Mouse (Mus musculus) embryonic facial prominence, embryonic 13.5 days (tissue): ENCODE data around the gene Tmem95. TPM values are rescaled to one million over a fixed set of nuclear protein-coding genes. Genes with fewer than 3 reads are reported as not detected.

Experiments used
- ATAC-seq: fragments of 200-750 bp; cut with Nextera tagmentation; 2 replicates; pipeline ENCODE4 v1.8.0; 2017; ENCODE audit warnings: low read depth; ENCODE audit not compliant: insufficient number of reproducible peaks, insufficient read depth, low FRiP score, low TSS enrichment
- H3K27ac ChIP-seq: fragments of 300-500 bp; sonication (generic); 2 replicates; pipeline ENCODE4 v1.5.1; 2015; ENCODE audit warnings: moderate library complexity, mild to moderate bottlenecking, inconsistent platforms
- H3K27me3 ChIP-seq: fragments of 300-500 bp; sonication (generic); 2 replicates; pipeline ENCODE4 v1.6.1; 2015; ENCODE audit warnings: mild to moderate bottlenecking, inconsistent platforms
- H3K36me3 ChIP-seq: fragments of 300-500 bp; sonication (generic); 2 replicates; pipeline ENCODE4 v1.6.1; 2015; ENCODE audit warnings: mild to moderate bottlenecking, inconsistent platforms
- H3K4me1 ChIP-seq: fragments of 300-500 bp; sonication (generic); 2 replicates; pipeline ENCODE4 v1.6.1; 2015; ENCODE audit warnings: inconsistent platforms
- H3K4me2 ChIP-seq: fragments of 300-500 bp; sonication (generic); 2 replicates; pipeline ENCODE4 v1.6.1; 2015; ENCODE audit warnings: moderate library complexity, mild to moderate bottlenecking, inconsistent platforms
- H3K4me3 ChIP-seq: fragments of 300-500 bp; sonication (generic); 2 replicates; pipeline ENCODE4 v1.5.1; 2015; ENCODE audit warnings: mild to moderate bottlenecking, inconsistent platforms
- H3K9ac ChIP-seq: fragments of 300-500 bp; sonication (generic); 2 replicates; pipeline ENCODE4 v1.6.1; 2015; ENCODE audit warnings: mild to moderate bottlenecking, inconsistent platforms
- H3K9me3 ChIP-seq: fragments of 300-500 bp; sonication (generic); 2 replicates; pipeline ENCODE4 v1.6.1; 2016; ENCODE audit warnings: inconsistent platforms
- WGBS: fragments of 180-500 bp; shearing (Covaris S2); methylation state at CpG from one replicate; pipeline ENCODE4 v1.1.7; 2015; ENCODE audit warnings: mixed read lengths; 5-methylcytosine and 5-hydroxymethylcytosine counted together
- polyA plus RNA-seq: library from polyadenylated mRNA; unstranded; fragments of >200 nt; fragmentation: Nextera tagmentation; extraction: Ambion mirVana; gene quantifications from 2 replicates; pipeline ENCODE4 v1.2.1, GENCODE M21; 2015

The Tmem95 gene
- polyA plus RNA-seq = not detected in 2 replicates

- 80% methylated on average over 11 of the region's 11 CpGs for WGBS
- Histone ChIP-seq H3K4me1 (peaks cover 62% of the 10 kb centered on the region), H3K27me3 (no peaks in the 10 kb centered on the region), H3K4me2 (peak within 1 kb of the TSS; percentile 88), H3K36me3 (no peaks in the 10 kb centered on the region), H3K27ac (peak within 1 kb of the TSS; percentile 91), H3K9ac (peak within 1 kb of the TSS; percentile 49), H3K9me3 (no peaks in the 10 kb centered on the region), H3K4me3 (peak within 1 kb of the TSS; percentile 23)
- ATAC-seq = no peak
Measured at GRCm38 (mm10) chr11:69877878-69878277, at the start of gene Tmem95. Gene Tmem95 (minus strand): TSS chr11:69878018.

GRCm38 (mm10) chr11:69927501-69927900 lies 49.7 kb upstream of the Tmem95 start:
- H3K4me2 ChIP-seq = no peak overlapping the region
- no peaks in the 10 kb centered on the region for H3K36me3 ChIP-seq
- peaks cover 4% of the 10 kb centered on the region; the same call in 1 of the 2 replicates for H3K4me1 ChIP-seq
- no peaks in the 10 kb centered on the region for H3K9me3 ChIP-seq
- 93% methylated on average over 2 of the region's 2 CpGs for WGBS
- no peak for ATAC-seq
- H3K4me3 ChIP-seq = no peak overlapping the region
- H3K27me3 ChIP-seq = no peaks in the 10 kb centered on the region
- no peak overlapping the region for H3K9ac ChIP-seq
- no peak overlapping the region for H3K27ac ChIP-seq

GRCm38 (mm10) chr11:69922796-69923195 lies 45.0 kb upstream of the Tmem95 start:
- Histone ChIP-seq H3K9me3 (no peaks in the 10 kb centered on the region), H3K27me3 (no peaks in the 10 kb centered on the region), H3K36me3 (peaks cover 13% of the 10 kb centered on the region), H3K4me3 (peak overlapping the region; percentile 92; the same call in 1 of the 2 replicates), H3K4me2 (peak overlapping the region; percentile 64; the same call in 1 of the 2 replicates), H3K9ac (peak overlapping the region; percentile 59; the same call in 1 of the 2 replicates), H3K4me1 (peaks cover 22% of the 10 kb centered on the region), H3K27ac (peak overlapping the region; percentile 99; the same call in 1 of the 2 replicates)
- ATAC-seq = no peak
- WGBS = 60% methylated on average over 3 of the region's 3 CpGs

GRCm38 (mm10) chr11:69922012-69922756 lies 44.4 kb upstream of the Tmem95 start:
- peaks cover 25% of the 10 kb centered on the region for H3K4me1 ChIP-seq
- 2% methylated on average over 12 of the region's 12 CpGs for WGBS
- H3K27me3 ChIP-seq = no peaks in the 10 kb centered on the region
- peak overlapping the region; percentile 64 for H3K4me2 ChIP-seq
- H3K9me3 ChIP-seq = no peaks in the 10 kb centered on the region
- peaks cover 19% of the 10 kb centered on the region for H3K36me3 ChIP-seq
- H3K4me3 ChIP-seq = peak overlapping the region; percentile 92
- peak overlapping the region; percentile 99 for H3K27ac ChIP-seq
- H3K9ac ChIP-seq = peak overlapping the region; percentile 78
- no peak for ATAC-seq

- Histone ChIP-seq H3K4me2 (peak within 1 kb of the TSS; percentile 68), H3K4me1 (peaks cover 26% of the 10 kb centered on the region)
- ATAC-seq = peak; percentile 96
Measured at GRCm38 (mm10) chr11:69921114-69922011, 43.5 kb upstream of the Tmem95 start, which contains the start of gene Eif5a. Gene Eif5a (minus strand): TSS chr11:69921958.

GRCm38 (mm10) chr11:69920266-69921031 lies 42.6 kb upstream of the Tmem95 start:
- Histone ChIP-seq H3K27ac (peak overlapping the region; percentile 92), H3K4me1 (peaks cover 35% of the 10 kb centered on the region), H3K27me3 (no peaks in the 10 kb centered on the region), H3K4me2 (peak overlapping the region; percentile 68), H3K4me3 (peak overlapping the region; percentile 92), H3K9me3 (no peaks in the 10 kb centered on the region), H3K36me3 (peaks cover 36% of the 10 kb centered on the region), H3K9ac (peak overlapping the region; percentile 97)
- ATAC-seq = 0 out of 2 replicates have a peak, but pooled peaks have one; percentile 4
- WGBS = under 1% methylated on average over 64 of the region's 65 CpGs

More at GRCm38 (mm10) chr11:69921114-69922011, 43.5 kb upstream of the Tmem95 start, which contains the start of gene Eif5a:
- Histone ChIP-seq H3K4me3 (peak within 1 kb of the TSS; percentile 92), H3K36me3 (peaks cover 27% of the 10 kb centered on the region), H3K9ac (peak within 1 kb of the TSS; percentile 97), H3K9me3 (no peaks in the 10 kb centered on the region), H3K27ac (peak within 1 kb of the TSS; percentile 99), H3K27me3 (no peaks in the 10 kb centered on the region)
- WGBS = under 1% methylated on average over 78 of the region's 78 CpGs

- Histone ChIP-seq H3K4me2 (peak overlapping the region; percentile 68), H3K36me3 (peaks cover 43% of the 10 kb centered on the region), H3K9me3 (no peaks in the 10 kb centered on the region), H3K4me3 (peak overlapping the region; percentile 92), H3K27me3 (no peaks in the 10 kb centered on the region), H3K9ac (peak overlapping the region; percentile 97), H3K27ac (peak overlapping the region; percentile 92), H3K4me1 (peaks cover 42% of the 10 kb centered on the region)
- under 1% methylated on average over 17 of the region's 17 CpGs for WGBS
- no peak for ATAC-seq
Measured at GRCm38 (mm10) chr11:69919661-69920265, 41.9 kb upstream of the Tmem95 start.

GRCm38 (mm10) chr11:69919053-69919452 lies 41.2 kb upstream of the Tmem95 start:
- ATAC-seq = no peak
- Histone ChIP-seq H3K27me3 (no peaks in the 10 kb centered on the region), H3K27ac (peak overlapping the region; percentile 92), H3K4me1 (peaks cover 48% of the 10 kb centered on the region), H3K36me3 (peaks cover 43% of the 10 kb centered on the region), H3K4me2 (peak overlapping the region; percentile 68), H3K9ac (peak overlapping the region; percentile 97), H3K9me3 (no peaks in the 10 kb centered on the region), H3K4me3 (peak overlapping the region; percentile 92)
- 82% methylated on average over 9 of the region's 9 CpGs for WGBS

- no peak overlapping the region for H3K4me2 ChIP-seq
- H3K27ac ChIP-seq = no peak overlapping the region
- H3K4me1 ChIP-seq = peaks cover 53% of the 10 kb centered on the region
- no peaks in the 10 kb centered on the region for H3K27me3 ChIP-seq
- peaks cover 47% of the 10 kb centered on the region for H3K36me3 ChIP-seq
- no peaks in the 10 kb centered on the region for H3K9me3 ChIP-seq
- ATAC-seq = no peak
- H3K4me3 ChIP-seq = no peak overlapping the region
- H3K9ac ChIP-seq = no peak overlapping the region
- 83% methylated on average over 5 of the region's 5 CpGs for WGBS
Measured at GRCm38 (mm10) chr11:69918118-69918517, 40.3 kb upstream of the Tmem95 start.

GRCm38 (mm10) chr11:69917379-69917948 lies 39.6 kb upstream of the Tmem95 start:
- no peak for ATAC-seq
- Histone ChIP-seq H3K9me3 (no peaks in the 10 kb centered on the region), H3K27ac (no peak overlapping the region), H3K9ac (no peak overlapping the region), H3K4me1 (peaks cover 52% of the 10 kb centered on the region), H3K27me3 (no peaks in the 10 kb centered on the region), H3K4me2 (no peak overlapping the region), H3K36me3 (peaks cover 53% of the 10 kb centered on the region), H3K4me3 (no peak overlapping the region)
- WGBS = 82% methylated on average over 8 of the region's 8 CpGs
